Mouse (Mus musculus) erythroblast, embryonic 14.5 days (primary cell): ENCODE results near the gene Gdf1. TPM values are rescaled to one million over a fixed set of nuclear protein-coding genes. Genes with fewer than 3 reads are reported as not detected.

Source experiments
- H3K27me3 ChIP-seq: 2 replicates; pipeline ENCODE4 v1.6.1; 2012; ENCODE audit warnings: inconsistent platforms; ENCODE audit not compliant: control insufficient read depth
- H3K36me3 ChIP-seq: 2 replicates; pipeline ENCODE4 v1.6.1; 2012; ENCODE audit warnings: mild to moderate bottlenecking, inconsistent platforms; ENCODE audit not compliant: control insufficient read depth
- H3K4me1 ChIP-seq: 2 replicates; pipeline ENCODE4 v1.6.1; 2012; ENCODE audit warnings: inconsistent platforms; ENCODE audit not compliant: control insufficient read depth
- H3K4me3 ChIP-seq: replicated peaks from 2 replicates; pipeline ENCODE3; 2012; ENCODE audit warnings: moderate library complexity, mild to moderate bottlenecking, inconsistent platforms
- H3K9me3 ChIP-seq: 2 replicates; pipeline ENCODE4 v1.6.1; 2012; ENCODE audit warnings: low read length, inconsistent platforms, mixed read lengths; ENCODE audit not compliant: control insufficient read depth
- GATA1 ChIP-seq: IDR thresholded peaks from 2 replicates; pipeline ENCODE4 v1.6.1; 2012; ENCODE audit warnings: low read length, inconsistent platforms, mixed read lengths
- TAL1 ChIP-seq: IDR thresholded peaks from 3 replicates; pipeline ENCODE4 v1.6.1; 2012; ENCODE audit warnings: low read length, inconsistent platforms, mixed read lengths
- polyA plus RNA-seq: library from polyadenylated mRNA; stranded (reverse); fragments of >175 nt; gene quantifications from 2 replicates; pipeline ENCODE4 v1.2.3, GENCODE M21; 2012

Gene Gdf1
- 0.10 and 0.13 TPM in 2 replicates for polyA plus RNA-seq

DNA sequence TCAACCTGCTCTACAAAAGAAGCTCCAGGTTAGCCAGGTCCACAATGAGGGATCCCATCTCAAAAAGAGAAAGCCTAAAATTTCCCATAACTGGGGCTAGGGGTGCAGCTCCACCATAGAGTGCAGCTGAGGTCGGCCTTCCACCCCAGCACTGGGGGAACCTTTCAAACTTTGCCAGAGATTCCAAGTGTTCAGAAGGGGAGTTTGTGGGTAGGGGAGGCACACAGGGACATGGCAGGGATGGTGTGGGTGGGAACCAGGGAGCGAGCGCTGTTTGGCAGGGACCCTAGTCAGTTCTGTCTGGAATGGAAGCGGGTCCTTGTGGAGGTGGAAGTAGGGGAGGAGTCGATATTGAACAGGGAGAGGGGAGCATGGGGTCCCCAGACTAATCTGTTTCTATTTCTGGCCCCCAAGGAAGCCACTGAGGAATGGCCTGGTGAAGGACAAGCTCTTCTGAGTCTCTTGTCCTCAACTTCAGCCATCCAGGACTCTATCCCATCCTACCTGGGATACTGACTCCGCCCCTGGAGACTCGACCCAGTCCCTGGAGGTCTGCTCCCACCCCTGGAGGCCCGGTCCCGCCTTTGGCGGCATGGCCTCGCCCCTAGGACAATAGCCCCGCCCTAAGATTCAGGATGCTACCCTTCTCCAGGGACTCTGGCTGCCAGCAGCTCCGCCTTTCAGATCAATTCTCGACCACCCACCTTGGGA lies at the start of gene Gdf1:
Gene Gdf1, plus strand, starts transcription at position 694 of the 711 bp plus-strand sequence.
- Histone ChIP-seq H3K4me3 (no peak within 1 kb of the TSS), H3K36me3 (peaks cover 47% of the 10 kb centered on the region), H3K27me3 (peaks cover 8% of the 10 kb centered on the region), H3K4me1 (peaks cover 52% of the 10 kb centered on the region), H3K9me3 (peaks cover 19% of the 10 kb centered on the region)
- TF ChIP-seq GATA1 = no peak
- TF ChIP-seq TAL1 = no peak

DNA sequence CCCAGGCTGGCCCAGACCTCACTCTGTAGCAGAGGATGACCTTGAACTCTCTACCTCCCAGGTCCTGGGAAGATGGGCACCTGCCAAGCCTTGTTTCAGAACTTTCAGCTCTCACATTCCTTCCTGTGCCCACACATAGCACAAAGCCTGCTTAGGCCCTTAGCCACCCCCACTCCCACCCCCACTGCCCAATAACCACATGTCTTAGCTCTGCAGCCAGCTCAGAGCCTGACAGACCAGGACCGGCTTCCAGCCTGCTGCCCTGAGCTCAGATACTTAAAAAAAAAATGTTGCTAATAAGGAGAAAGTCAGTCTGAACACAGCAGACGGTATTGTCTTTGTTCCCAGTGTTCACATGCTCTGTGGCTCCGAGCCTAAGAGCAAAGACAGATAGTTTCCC lies 48.6 kb upstream of the Gdf1 start:
- Histone ChIP-seq H3K36me3 (no peaks in the 10 kb centered on the region; the same call in 1 of the 2 replicates), H3K9me3 (no peaks in the 10 kb centered on the region), H3K27me3 (peaks cover 26% of the 10 kb centered on the region), H3K4me1 (peaks cover 44% of the 10 kb centered on the region), H3K4me3 (no peak overlapping the region)
- TF ChIP-seq GATA1 = no peak
- no peak for TF ChIP-seq TAL1

DNA sequence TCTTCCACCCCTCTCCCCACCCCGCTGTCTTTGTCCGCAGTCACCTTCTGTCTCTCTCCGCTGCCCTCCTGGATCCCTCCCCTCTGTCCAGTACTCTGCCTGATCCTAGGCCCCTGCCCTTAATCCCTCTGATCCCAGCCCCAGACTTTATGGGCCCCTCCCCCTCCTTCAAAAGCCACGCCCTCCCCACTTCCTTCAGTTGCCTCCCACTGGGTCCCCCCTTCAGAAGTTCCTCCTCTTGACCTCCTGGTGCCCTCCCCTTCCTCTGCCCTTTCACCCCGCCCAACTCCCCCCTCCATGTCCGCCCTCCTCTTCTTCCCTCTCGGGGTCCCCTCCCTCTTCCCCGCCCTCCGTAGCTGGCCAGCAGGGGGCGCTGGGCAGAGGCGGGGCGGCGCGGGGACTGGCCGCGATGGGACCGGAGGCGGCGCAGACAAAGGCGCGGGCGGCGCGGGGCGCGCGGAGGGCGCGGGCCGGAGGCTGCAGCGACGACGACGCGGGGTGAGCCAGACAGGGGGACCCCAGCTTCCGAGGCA lies 46.9 kb upstream of the Gdf1 start, which contains the start of gene Homer3:
Gene Homer3, plus strand, starts transcription at position 225 of the 533 bp plus-strand sequence.
- Histone ChIP-seq H3K9me3 (peaks cover 7% of the 10 kb centered on the region), H3K27me3 (peaks cover 26% of the 10 kb centered on the region), H3K36me3 (peaks cover 2% of the 10 kb centered on the region; the same call in 1 of the 2 replicates), H3K4me3 (peak within 1 kb of the TSS; percentile 70), H3K4me1 (peaks cover 29% of the 10 kb centered on the region)
- TF ChIP-seq GATA1 (no peak), TAL1 (no peak)

DNA sequence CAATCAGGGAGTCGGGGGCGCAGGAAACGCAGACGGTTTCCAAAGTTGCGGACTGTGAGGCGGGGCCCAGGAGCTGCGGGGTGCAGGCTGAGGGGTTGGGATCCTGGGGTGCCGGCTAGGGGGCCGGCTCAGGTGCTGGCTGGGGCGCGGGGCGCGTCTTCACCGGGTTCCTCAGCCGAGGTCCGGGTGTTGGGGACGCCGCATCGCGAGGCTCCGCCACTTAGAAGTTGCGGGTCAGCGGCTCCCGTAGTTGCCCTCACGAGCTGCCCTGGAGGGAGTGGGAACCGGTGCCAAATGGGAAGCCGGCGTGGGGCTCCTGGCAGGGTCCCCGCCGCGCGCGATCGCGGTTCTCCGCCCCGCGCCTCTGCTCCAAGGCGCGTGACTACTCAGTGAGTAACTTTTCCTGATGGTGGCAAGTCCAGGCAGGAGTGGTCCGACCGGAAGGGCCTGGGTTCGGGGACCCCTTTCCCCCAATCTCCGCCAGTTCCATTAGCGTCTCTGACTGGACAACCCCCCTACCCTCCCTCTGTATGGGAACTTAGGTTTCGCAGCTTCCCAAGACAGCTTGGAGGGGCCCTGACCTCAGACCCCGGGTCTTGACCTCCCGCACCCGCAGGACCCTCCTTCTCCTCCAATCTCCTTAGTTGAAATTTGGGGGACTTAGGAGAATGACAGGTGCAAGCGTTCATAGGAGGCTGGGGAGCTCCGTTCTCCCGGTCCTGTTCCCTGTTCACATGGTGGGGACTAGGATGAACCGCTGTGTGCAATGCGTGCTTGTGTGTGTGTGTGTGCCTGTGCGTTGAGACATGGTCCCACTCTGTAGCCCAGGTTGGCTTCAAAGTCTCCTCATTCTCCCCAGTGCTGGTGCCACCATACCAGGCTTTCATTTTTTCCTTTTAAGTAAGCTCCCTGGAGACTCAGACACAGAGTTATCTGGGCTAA lies 46.2 kb upstream of the Gdf1 start:
- Histone ChIP-seq H3K4me3 (peak overlapping the region; percentile 70), H3K4me1 (peaks cover 25% of the 10 kb centered on the region), H3K27me3 (peaks cover 23% of the 10 kb centered on the region), H3K36me3 (peaks cover 2% of the 10 kb centered on the region; the same call in 1 of the 2 replicates), H3K9me3 (peaks cover 7% of the 10 kb centered on the region)
- TF ChIP-seq TAL1 = no peak
- no peak for TF ChIP-seq GATA1

DNA sequence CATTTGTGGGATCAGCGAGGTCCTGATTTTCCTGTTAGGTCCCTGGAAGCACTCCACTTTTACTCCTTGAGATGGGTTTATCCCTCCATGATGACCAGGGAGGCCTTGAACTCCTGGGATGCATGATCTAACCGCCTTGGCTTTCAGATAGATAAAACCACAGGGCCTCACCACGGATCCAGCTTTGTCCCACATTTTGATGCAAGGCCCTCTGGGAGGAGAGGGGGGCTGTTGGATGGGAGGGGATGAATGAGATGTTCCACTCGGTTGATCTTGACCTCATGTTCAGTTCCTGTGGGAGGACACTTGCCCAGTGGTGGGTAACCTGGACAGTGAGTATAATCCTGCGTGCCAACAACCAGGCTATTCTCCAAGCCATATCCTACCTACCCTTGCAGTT lies 45.2 kb upstream of the Gdf1 start:
- TF ChIP-seq TAL1 (no peak), GATA1 (no peak)
- Histone ChIP-seq H3K27me3 (peaks cover 22% of the 10 kb centered on the region), H3K36me3 (peaks cover 2% of the 10 kb centered on the region; the same call in 1 of the 2 replicates), H3K4me3 (no peak overlapping the region), H3K9me3 (peaks cover 7% of the 10 kb centered on the region), H3K4me1 (peaks cover 20% of the 10 kb centered on the region)

DNA sequence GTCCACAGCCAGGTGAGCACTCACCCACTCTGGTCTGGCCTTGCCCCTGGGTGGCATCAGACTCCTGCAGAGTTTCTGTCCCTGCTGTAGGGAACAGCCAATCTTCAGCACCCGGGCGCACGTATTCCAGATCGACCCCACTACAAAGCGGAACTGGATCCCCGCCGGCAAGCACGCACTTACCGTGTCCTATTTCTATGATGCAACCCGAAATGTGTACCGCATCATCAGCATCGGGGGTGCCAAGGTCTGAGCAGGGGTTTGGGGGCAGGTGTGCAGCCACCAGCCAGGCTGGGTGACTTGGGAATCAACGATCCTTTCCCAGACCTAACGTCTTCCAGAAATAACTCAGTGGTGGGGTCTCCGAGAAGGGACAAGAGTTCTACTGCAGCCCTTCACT lies 44.3 kb upstream of the Gdf1 start:
- peaks cover 20% of the 10 kb centered on the region for H3K4me1 ChIP-seq
- TF ChIP-seq GATA1 (no peak), TAL1 (no peak)
- no peak overlapping the region for H3K4me3 ChIP-seq
- peaks cover 22% of the 10 kb centered on the region for H3K27me3 ChIP-seq
- H3K36me3 ChIP-seq = peaks cover 2% of the 10 kb centered on the region; the same call in 1 of the 2 replicates
- H3K9me3 ChIP-seq = peaks cover 7% of the 10 kb centered on the region

DNA sequence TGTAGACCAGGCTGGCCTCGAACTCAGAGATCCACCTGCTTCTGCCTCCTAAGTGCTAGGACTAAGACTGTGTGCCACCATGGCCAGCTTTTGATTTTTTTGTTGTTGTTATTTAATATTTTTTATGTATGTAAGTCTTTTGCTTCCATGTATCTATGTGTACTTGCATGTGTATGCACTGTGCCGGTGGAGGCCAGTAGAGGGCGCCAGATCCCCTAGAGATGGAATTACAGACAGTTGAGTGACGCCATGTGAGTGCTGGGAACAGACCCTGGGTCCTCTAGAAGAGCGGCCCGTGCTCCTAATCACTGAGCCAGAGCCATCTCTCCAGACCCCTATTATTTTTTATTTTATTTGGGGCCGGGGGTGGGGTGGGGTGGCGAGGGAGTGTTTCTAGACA lies 42.9 kb upstream of the Gdf1 start:
- H3K27me3 ChIP-seq = peaks cover 22% of the 10 kb centered on the region
- peaks cover 11% of the 10 kb centered on the region for H3K36me3 ChIP-seq
- H3K4me3 ChIP-seq = no peak overlapping the region
- H3K4me1 ChIP-seq = peaks cover 18% of the 10 kb centered on the region
- H3K9me3 ChIP-seq = peaks cover 7% of the 10 kb centered on the region
- TF ChIP-seq TAL1 (no peak), GATA1 (no peak)

DNA sequence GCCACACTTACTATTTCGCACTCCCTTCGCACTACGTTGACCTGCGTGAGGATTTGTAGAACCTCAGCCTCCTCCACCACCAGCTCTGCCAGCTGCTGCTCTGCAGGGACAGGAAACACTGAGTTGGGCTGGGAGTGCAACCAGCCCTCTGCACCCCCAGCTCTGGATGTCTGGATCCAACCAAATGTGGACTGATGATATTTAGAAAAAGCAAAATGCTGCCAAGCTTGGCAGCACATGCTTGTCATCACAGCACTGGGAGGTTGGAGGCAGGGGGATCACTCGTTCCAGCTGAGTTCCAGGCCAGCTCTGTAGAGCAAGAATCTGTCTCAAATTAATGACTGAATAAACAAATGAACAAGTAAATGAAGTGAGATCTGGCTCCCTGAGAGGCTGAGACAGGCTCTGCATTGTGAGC lies 35.6 kb upstream of the Gdf1 start:
- TF ChIP-seq GATA1 = no peak
- Histone ChIP-seq H3K4me1 (no peaks in the 10 kb centered on the region), H3K9me3 (no peaks in the 10 kb centered on the region), H3K36me3 (peaks cover 75% of the 10 kb centered on the region), H3K27me3 (no peaks in the 10 kb centered on the region), H3K4me3 (no peak overlapping the region)

DNA sequence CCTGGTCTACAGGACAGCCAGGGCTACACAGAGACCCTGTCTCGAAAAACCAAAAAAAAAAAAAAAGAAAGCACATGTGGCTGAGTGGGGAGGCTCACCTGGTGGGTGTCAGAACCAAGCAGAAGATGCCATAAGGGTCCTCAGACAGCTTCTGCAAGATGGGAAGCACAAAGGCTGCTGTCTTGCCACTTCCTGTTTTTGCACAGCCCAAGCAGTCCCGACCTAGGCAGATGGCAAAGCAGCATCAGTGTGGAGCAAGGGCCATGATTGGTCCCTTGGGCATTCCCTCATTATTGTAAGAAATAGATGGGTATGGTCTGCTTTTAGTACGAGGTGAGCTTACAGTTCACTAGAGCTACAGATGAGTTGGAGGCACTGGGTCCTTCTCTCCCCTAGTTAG lies 28.7 kb upstream of the Gdf1 start:
- no peak for TF ChIP-seq TAL1
- no peak for TF ChIP-seq GATA1
- H3K36me3 ChIP-seq = peaks cover 64% of the 10 kb centered on the region
- H3K27me3 ChIP-seq = no peaks in the 10 kb centered on the region
- H3K9me3 ChIP-seq = no peaks in the 10 kb centered on the region
- H3K4me1 ChIP-seq = peaks cover 37% of the 10 kb centered on the region
- H3K4me3 ChIP-seq = peak overlapping the region; percentile 32
